Mouse (Mus musculus): ENCODE data around the gene Abca3.

- TF ChIP-seq CTCF (IDR thresholded peaks at IDR 0.05; ENCODE audit: extremely low read depth, insufficient read depth, insufficient read length, insufficient replicate concordance): no peak
- TF ChIP-seq POLR2A (IDR thresholded peaks at IDR 0.05; ENCODE audit: low read depth, low read length): no peak
Observed at GRCm38 (mm10) chr17:24429201-24429983, 77.6 kb downstream of the Abca3 start.
